Mouse (Mus musculus): ENCODE measurements around the gene Atg16l1.

DNA sequence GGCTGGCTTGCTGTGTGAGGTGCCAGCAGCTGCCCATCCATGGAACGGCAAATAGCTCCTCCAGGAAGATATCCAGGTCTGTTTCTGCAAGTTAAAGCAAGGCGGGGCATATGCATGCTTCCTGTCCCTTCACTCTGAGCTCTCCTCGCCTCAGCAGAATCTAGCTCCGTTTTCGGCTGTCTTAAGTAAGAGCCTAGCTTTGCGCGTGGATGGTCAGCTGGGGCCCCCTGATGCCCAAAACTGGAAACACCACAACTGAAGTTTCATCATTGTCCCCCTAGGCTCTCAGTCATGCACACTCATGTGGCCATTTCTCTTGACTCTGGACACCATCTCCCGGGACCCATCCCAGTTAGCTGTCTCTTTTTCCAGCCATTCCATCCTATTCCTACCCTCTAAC lies 34.3 kb upstream of the Atg16l1 start:
- TF ChIP-seq POLR2A (IDR thresholded peaks at IDR 0.05; ENCODE audit: low read depth, low read length) (no peak), CTCF (IDR thresholded peaks at IDR 0.05; ENCODE audit: extremely low read depth, insufficient read depth, insufficient read length, insufficient replicate concordance) (no peak)
